Mouse (Mus musculus) embryo, embryonic 11.5 days (tissue): ENCODE measurements around the gene Cep290.
"Not testable (repeated sequence)": the region's sequence is repeated elsewhere in the genome, so short reads cannot be mapped to it uniquely, and the experiment has no call there.

Experiments used
- DNase-seq: peaks from one replicate; pipeline ENCODE4 v3.0.0-alpha.2; 2012; ENCODE audit warnings: low read depth, low spot score

Cep290 gene

GRCm38 (mm10) chr10:100487097-100487978 lies at the start of gene Cep290, which contains the start of gene Tmtc3:
Gene Cep290, plus strand, starts transcription at chr10:100487558.
Gene Tmtc3, minus strand, starts transcription at chr10:100487350.
- DNase-seq, result peak; percentile 93

GRCm38 (mm10) chr10:100449394-100449793 lies 38.0 kb upstream of the Cep290 start:
- no peak for DNase-seq

GRCm38 (mm10) chr10:100460515-100460914 lies 26.8 kb upstream of the Cep290 start:
- DNase-seq, result no peak

- peak; percentile 3 for DNase-seq
Measured at GRCm38 (mm10) chr10:100475040-100475439, 12.3 kb upstream of the Cep290 start.

GRCm38 (mm10) chr10:100479538-100479937 lies 7.8 kb upstream of the Cep290 start:
- DNase-seq, result no peak

- peak; percentile 8 for DNase-seq
Measured at GRCm38 (mm10) chr10:100486701-100487096, 659 bp upstream of the Cep290 start.

- no peak for DNase-seq
Measured at GRCm38 (mm10) chr10:100491916-100492315, 4.6 kb downstream of the Cep290 start.

- DNase-seq, result no peak
Measured at GRCm38 (mm10) chr10:100498309-100498708, 11.0 kb downstream of the Cep290 start.

GRCm38 (mm10) chr10:100508170-100508569 lies 20.8 kb downstream of the Cep290 start:
- no peak for DNase-seq

- DNase-seq, result no peak
Measured at GRCm38 (mm10) chr10:100521617-100522016, 34.3 kb downstream of the Cep290 start.

- DNase-seq, result no peak
Measured at GRCm38 (mm10) chr10:100522330-100522729, 35.0 kb downstream of the Cep290 start.

- no peak for DNase-seq
Measured at GRCm38 (mm10) chr10:100524499-100525390, 37.4 kb downstream of the Cep290 start.

- no peak for DNase-seq
Measured at GRCm38 (mm10) chr10:100556566-100557175, 69.3 kb downstream of the Cep290 start.

GRCm38 (mm10) chr10:100560194-100560883 lies 73.0 kb downstream of the Cep290 start:
- not testable (repeated sequence) for DNase-seq

- DNase-seq, result no peak
Measured at GRCm38 (mm10) chr10:100564112-100564511, 76.8 kb downstream of the Cep290 start.

- DNase-seq, result no peak
Measured at GRCm38 (mm10) chr10:100571707-100572106, 84.3 kb downstream of the Cep290 start.

- no peak for DNase-seq
Measured at GRCm38 (mm10) chr10:100574505-100575149, 87.3 kb downstream of the Cep290 start.

- no peak for DNase-seq
Measured at GRCm38 (mm10) chr10:100575294-100575693, 87.9 kb downstream of the Cep290 start.

GRCm38 (mm10) chr10:100584178-100584577 lies 96.8 kb downstream of the Cep290 start:
- no peak for DNase-seq

- no peak for DNase-seq
Measured at GRCm38 (mm10) chr10:100588524-100588923, 101.2 kb downstream of the Cep290 start.
